Mouse (Mus musculus): ENCODE data around the gene Bmpr1b.

DNA sequence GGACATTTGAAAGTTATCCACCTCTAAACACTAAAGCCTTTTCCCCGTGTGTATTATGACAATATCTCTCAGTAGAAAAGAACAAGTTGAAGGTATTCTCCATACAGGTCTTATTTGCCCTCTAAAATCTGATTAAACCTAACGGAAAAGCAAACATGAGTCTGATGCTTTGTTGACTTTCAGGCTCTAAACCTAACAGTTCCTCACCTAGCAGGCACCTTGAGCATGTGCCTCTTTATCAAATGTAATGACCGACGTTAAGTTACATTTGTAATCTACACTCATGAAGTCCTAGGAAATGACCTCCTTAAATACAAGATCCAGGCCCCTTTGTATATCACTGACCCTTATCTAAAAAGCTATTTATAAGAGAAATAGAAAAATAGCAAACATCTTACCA, 79.5 kb downstream of the Bmpr1b start:
- TF ChIP-seq CTCF (IDR thresholded peaks at IDR 0.05; ENCODE audit: insufficient read depth, low read length), result no peak
- no peak for TF ChIP-seq POLR2A (IDR thresholded peaks at IDR 0.05; ENCODE audit: borderline replicate concordance, extremely low read depth, low read depth, low read length)

Data from lung, adult 2 months (tissue).